Mouse (Mus musculus): Measurements from ENCODE around the gene Olfr67. TPM values are rescaled to one million over a fixed set of nuclear protein-coding genes. Genes with fewer than 3 reads are reported as not detected.
"Not testable (repeated sequence)": the region's sequence is repeated elsewhere in the genome, so short reads cannot be mapped to it uniquely, and the experiment has no call there.

The Olfr67 gene
- total RNA-seq, 1 experiment = not detected

- in situ Hi-C loops (cut with MboI; ENCODE audit: low sequenced_read_pairs in 2 of 2, unreplicated experiment in 2 of 2) = no loop called here
- H3K4me1 ChIP-seq (ENCODE audit: control insufficient read depth in 2 of 2, insufficient read depth in 2 of 2, low read length in 2 of 2, poor library complexity in 1 of 2) = no peaks in the 10 kb centered on the region
- H3K9me3 ChIP-seq (ENCODE audit: control insufficient read depth, insufficient read depth, low read depth, low read length) = no peaks in the 10 kb centered on the region
- no peaks in the 10 kb centered on the region for H3K36me3 ChIP-seq (ENCODE audit: control insufficient read depth, insufficient read depth, low read length, poor library complexity, severe bottlenecking)
- no peak overlapping the region for H3K9ac ChIP-seq (ENCODE audit: insufficient read depth, low read depth, low read length, poor library complexity, severe bottlenecking)
- H3K27ac ChIP-seq (ENCODE audit: insufficient read depth, low read depth, low read length, poor library complexity, severe bottlenecking) = no peak overlapping the region
- no peak overlapping the region for H3K4me3 ChIP-seq (ENCODE audit: insufficient read depth in 1 of 2, low read depth in 1 of 2, low read length in 2 of 2, poor library complexity in 1 of 2, severe bottlenecking in 1 of 2)
- TF ChIP-seq MAFK (IDR thresholded peaks at IDR 0.05; ENCODE audit: insufficient read depth, low read depth, low read length) (no peak), ZC3H11A (IDR thresholded peaks at IDR 0.05; ENCODE audit: borderline replicate concordance, low read depth, low read length) (no peak), CHD2 (IDR thresholded peaks at IDR 0.05; ENCODE audit: low read depth, low read length) (no peak), ZNF384 (IDR thresholded peaks at IDR 0.05; ENCODE audit: low read depth, low read length) (no peak), HCFC1 (IDR thresholded peaks at IDR 0.05; ENCODE audit: borderline replicate concordance, insufficient read depth, low read length) (no peak)
- no peak for DNase-seq (ENCODE audit: low read depth, low spot score)
These were observed 1.2 kb upstream of the Olfr67 start for GRCm38 (mm10) chr7:103792669-103793388.

- Histone ChIP-seq H3K4me1 (ENCODE audit: control insufficient read depth in 2 of 2, insufficient read depth in 2 of 2, low read length in 2 of 2, poor library complexity in 1 of 2) (no peaks in the 10 kb centered on the region), H3K9me3 (ENCODE audit: control insufficient read depth, insufficient read depth, low read depth, low read length) (no peaks in the 10 kb centered on the region), H3K27ac (ENCODE audit: insufficient read depth, low read depth, low read length, poor library complexity, severe bottlenecking) (no peak within 1 kb of the TSS), H3K4me3 (ENCODE audit: insufficient read depth in 1 of 2, low read depth in 1 of 2, low read length in 2 of 2, poor library complexity in 1 of 2, severe bottlenecking in 1 of 2) (no peak within 1 kb of the TSS), H3K9ac (ENCODE audit: insufficient read depth, low read depth, low read length, poor library complexity, severe bottlenecking) (no peak within 1 kb of the TSS), H3K36me3 (ENCODE audit: control insufficient read depth, insufficient read depth, low read length, poor library complexity, severe bottlenecking) (no peaks in the 10 kb centered on the region)
- DNase-seq (ENCODE audit: low read depth, low spot score) = no peak
- in situ Hi-C loops (cut with MboI; ENCODE audit: low sequenced_read_pairs in 2 of 2, unreplicated experiment in 2 of 2) = no loop called here
- TF ChIP-seq ZC3H11A (IDR thresholded peaks at IDR 0.05; ENCODE audit: borderline replicate concordance, low read depth, low read length) (no peak), HCFC1 (IDR thresholded peaks at IDR 0.05; ENCODE audit: borderline replicate concordance, insufficient read depth, low read length) (no peak)
These were observed 12.0 kb downstream of the Olfr67 start, which contains the start of gene Olfr68 for GRCm38 (mm10) chr7:103779598-103779997. Gene Olfr68 (minus strand): TSS chr7:103779698.

GRCm38 (mm10) chr7:103777652-103778051, 14.0 kb downstream of the Olfr67 start:
- H3K4me1 ChIP-seq (ENCODE audit: control insufficient read depth in 2 of 2, insufficient read depth in 2 of 2, low read length in 2 of 2, poor library complexity in 1 of 2); H3K27ac ChIP-seq (ENCODE audit: insufficient read depth, low read depth, low read length, poor library complexity, severe bottlenecking); H3K9ac ChIP-seq (ENCODE audit: insufficient read depth, low read depth, low read length, poor library complexity, severe bottlenecking); H3K4me3 ChIP-seq (ENCODE audit: insufficient read depth in 1 of 2, low read depth in 1 of 2, low read length in 2 of 2, poor library complexity in 1 of 2, severe bottlenecking in 1 of 2); H3K9me3 ChIP-seq (ENCODE audit: control insufficient read depth, insufficient read depth, low read depth, low read length); H3K36me3 ChIP-seq (ENCODE audit: control insufficient read depth, insufficient read depth, low read length, poor library complexity, severe bottlenecking); DNase-seq (ENCODE audit: low read depth, low spot score); in situ Hi-C loops (cut with MboI; ENCODE audit: low sequenced_read_pairs in 2 of 2, unreplicated experiment in 2 of 2): not testable (repeated sequence)

- Histone ChIP-seq H3K4me1 (ENCODE audit: control insufficient read depth in 2 of 2, insufficient read depth in 2 of 2, low read length in 2 of 2, poor library complexity in 1 of 2) (no peaks in the 10 kb centered on the region), H3K36me3 (ENCODE audit: control insufficient read depth, insufficient read depth, low read length, poor library complexity, severe bottlenecking) (no peaks in the 10 kb centered on the region), H3K9me3 (ENCODE audit: control insufficient read depth, insufficient read depth, low read depth, low read length) (no peaks in the 10 kb centered on the region), H3K4me3 (ENCODE audit: insufficient read depth in 1 of 2, low read depth in 1 of 2, low read length in 2 of 2, poor library complexity in 1 of 2, severe bottlenecking in 1 of 2) (no peak within 1 kb of the TSS), H3K9ac (ENCODE audit: insufficient read depth, low read depth, low read length, poor library complexity, severe bottlenecking) (no peak within 1 kb of the TSS), H3K27ac (ENCODE audit: insufficient read depth, low read depth, low read length, poor library complexity, severe bottlenecking) (no peak within 1 kb of the TSS)
- no peak for DNase-seq (ENCODE audit: low read depth, low spot score)
- TF ChIP-seq ZNF384 (IDR thresholded peaks at IDR 0.05; ENCODE audit: low read depth, low read length) = no peak
- no peak for TF ChIP-seq CHD2 (IDR thresholded peaks at IDR 0.05; ENCODE audit: low read depth, low read length)
- no peak for TF ChIP-seq ZC3H11A (IDR thresholded peaks at IDR 0.05; ENCODE audit: borderline replicate concordance, low read depth, low read length)
- no peak for TF ChIP-seq HCFC1 (IDR thresholded peaks at IDR 0.05; ENCODE audit: borderline replicate concordance, insufficient read depth, low read length)
- TF ChIP-seq MAFK (IDR thresholded peaks at IDR 0.05; ENCODE audit: insufficient read depth, low read depth, low read length) = no peak
- in situ Hi-C loops (cut with MboI; ENCODE audit: low sequenced_read_pairs in 2 of 2, unreplicated experiment in 2 of 2) = no loop called here
These were observed 20.1 kb downstream of the Olfr67 start, which contains the start of gene Olfr69 for GRCm38 (mm10) chr7:103771494-103771893. Gene Olfr69 (minus strand): TSS chr7:103771594.

- in situ Hi-C loops (cut with MboI; ENCODE audit: low sequenced_read_pairs in 2 of 2, unreplicated experiment in 2 of 2); DNase-seq (ENCODE audit: low read depth, low spot score); H3K4me1 ChIP-seq (ENCODE audit: control insufficient read depth in 2 of 2, insufficient read depth in 2 of 2, low read length in 2 of 2, poor library complexity in 1 of 2); H3K9me3 ChIP-seq (ENCODE audit: control insufficient read depth, insufficient read depth, low read depth, low read length); H3K9ac ChIP-seq (ENCODE audit: insufficient read depth, low read depth, low read length, poor library complexity, severe bottlenecking); H3K4me3 ChIP-seq (ENCODE audit: insufficient read depth in 1 of 2, low read depth in 1 of 2, low read length in 2 of 2, poor library complexity in 1 of 2, severe bottlenecking in 1 of 2); H3K36me3 ChIP-seq (ENCODE audit: control insufficient read depth, insufficient read depth, low read length, poor library complexity, severe bottlenecking); H3K27ac ChIP-seq (ENCODE audit: insufficient read depth, low read depth, low read length, poor library complexity, severe bottlenecking): not testable (repeated sequence)
These were observed 23.9 kb downstream of the Olfr67 start for GRCm38 (mm10) chr7:103767687-103768086.

GRCm38 (mm10) chr7:103762212-103762611, 29.4 kb downstream of the Olfr67 start:
- H3K36me3 ChIP-seq (ENCODE audit: control insufficient read depth, insufficient read depth, low read length, poor library complexity, severe bottlenecking); H3K9me3 ChIP-seq (ENCODE audit: control insufficient read depth, insufficient read depth, low read depth, low read length); H3K27ac ChIP-seq (ENCODE audit: insufficient read depth, low read depth, low read length, poor library complexity, severe bottlenecking); in situ Hi-C loops (cut with MboI; ENCODE audit: low sequenced_read_pairs in 2 of 2, unreplicated experiment in 2 of 2); H3K4me1 ChIP-seq (ENCODE audit: control insufficient read depth in 2 of 2, insufficient read depth in 2 of 2, low read length in 2 of 2, poor library complexity in 1 of 2); H3K9ac ChIP-seq (ENCODE audit: insufficient read depth, low read depth, low read length, poor library complexity, severe bottlenecking); H3K4me3 ChIP-seq (ENCODE audit: insufficient read depth in 1 of 2, low read depth in 1 of 2, low read length in 2 of 2, poor library complexity in 1 of 2, severe bottlenecking in 1 of 2); DNase-seq (ENCODE audit: low read depth, low spot score): not testable (repeated sequence)
